Mouse (Mus musculus) embryonic stem cell, embryonic (primary cell): ENCODE measurements around the gene Soat2.

ENCODE experiments used
- CTCF ChIA-PET, 4 experiments: fragments of 300-600 bp in 2 of 4; fragments of 350-600 bp in 2 of 4; sonication (Branson Sonifier 250); formaldehyde crosslinking; loops; one replicate each; lab custom pipeline; 2022; ENCODE audit warnings: inconsistent platforms in 2 of 4; lab: Charles Lee
- POLR2A ChIA-PET, 4 experiments: fragments of 300-600 bp in 2 of 4; fragments of 350-600 bp in 2 of 4; sonication (Branson Sonifier 250); formaldehyde crosslinking; loops; one replicate each; lab custom pipeline; 2022; ENCODE audit warnings: antibody characterized with exemption in 4 of 4, inconsistent platforms in 1 of 4; lab: Charles Lee

Gene Soat2

DNA sequence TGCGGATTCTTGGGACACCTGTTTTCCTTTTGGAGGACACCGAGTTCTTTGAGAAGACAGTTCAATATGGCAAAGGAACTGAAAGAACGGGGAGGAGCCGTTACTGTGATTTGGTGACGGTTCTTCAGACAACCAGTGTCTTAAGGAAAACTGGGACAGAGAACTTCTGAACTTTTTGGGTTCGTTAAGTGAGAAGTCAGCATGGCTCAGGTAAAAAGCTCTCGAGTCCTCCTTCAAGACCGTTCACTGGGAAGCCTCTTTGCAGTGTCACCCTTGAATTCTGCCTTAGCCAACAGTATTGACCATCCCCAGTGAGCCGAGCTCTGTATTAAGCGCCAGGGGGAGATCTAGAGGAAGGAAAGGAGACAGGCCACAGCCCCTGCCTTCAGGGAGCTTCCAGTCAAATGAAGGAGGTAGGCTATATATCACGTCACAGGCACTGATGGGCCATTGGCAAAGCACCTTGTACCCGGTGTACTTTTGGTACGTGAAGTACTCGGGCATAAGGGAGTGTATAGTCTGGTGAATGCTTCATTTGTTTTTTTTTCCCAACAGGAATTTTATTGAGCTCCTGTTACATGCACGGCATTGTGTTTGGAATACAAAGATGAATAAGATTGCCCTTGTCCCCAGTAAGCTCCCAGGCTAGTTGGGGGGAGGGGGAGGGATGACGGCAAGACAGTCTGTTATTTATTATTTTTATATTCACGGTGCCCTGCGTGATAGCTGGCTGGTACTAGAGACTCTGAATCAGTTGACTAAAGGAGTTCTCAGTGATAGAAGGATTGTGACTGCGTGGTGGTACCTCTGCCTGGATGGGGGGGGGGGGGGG lies 54.6 kb downstream of the Soat2 start, which contains the start of gene Csad:
Gene Csad, minus strand, starts transcription at position 51 of the 832 bp plus-strand sequence.
- ChIA-PET CTCF (interaction anchor here (0.5 to 3.5 kb wide), 17 partner anchors 15 to 1109 kb away, joined by 3 to 41 read pairs (median 4); no protein-coding TSS in a partner anchor), POLR2A (interaction anchor here (0.6 to 8.7 kb wide), 49 partner anchors 7 to 466 kb away, joined by 3 to 87 read pairs (median 5); partner anchors contain the start of genes Soat2 (in 2 of the 4), Sp1 (in 2 of the 4), Espl1 (in 1 of the 4) and Gm9918 (in 1 of the 4))

DNA sequence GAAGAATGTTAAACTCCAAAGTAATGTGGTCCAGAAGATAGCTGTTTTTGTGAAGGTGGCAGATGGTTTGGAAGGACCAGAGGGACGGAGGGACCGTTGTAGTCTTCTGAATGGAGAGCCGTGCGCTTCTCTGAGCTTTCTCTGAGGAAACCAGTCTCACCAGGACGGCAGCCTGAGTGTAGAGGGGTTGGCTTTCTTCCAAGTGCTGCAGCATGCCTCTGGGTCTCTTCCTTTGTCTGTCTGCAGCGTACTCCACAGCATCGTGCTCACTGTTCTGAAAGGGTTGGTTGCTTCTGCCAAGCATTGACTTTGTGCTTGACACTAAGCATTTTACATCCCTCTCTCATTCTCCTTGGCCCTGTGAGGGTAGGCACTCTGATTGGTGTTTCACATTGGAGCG lies 55.5 kb downstream of the Soat2 start:
- ChIA-PET POLR2A (interaction anchor here in 2 of 4 experiments (0.8 to 8.7 kb wide), 20 partner anchors 10 to 465 kb away, joined by 3 to 87 read pairs (median 9); partner anchors contain the start of genes Espl1 (in 1 of the 2) and Soat2 (in 1 of the 2)), CTCF (interaction anchor here (0.8 to 3.5 kb wide), 7 partner anchors 18 to 993 kb away, joined by 3 to 41 read pairs (median 9); no protein-coding TSS in a partner anchor)

DNA sequence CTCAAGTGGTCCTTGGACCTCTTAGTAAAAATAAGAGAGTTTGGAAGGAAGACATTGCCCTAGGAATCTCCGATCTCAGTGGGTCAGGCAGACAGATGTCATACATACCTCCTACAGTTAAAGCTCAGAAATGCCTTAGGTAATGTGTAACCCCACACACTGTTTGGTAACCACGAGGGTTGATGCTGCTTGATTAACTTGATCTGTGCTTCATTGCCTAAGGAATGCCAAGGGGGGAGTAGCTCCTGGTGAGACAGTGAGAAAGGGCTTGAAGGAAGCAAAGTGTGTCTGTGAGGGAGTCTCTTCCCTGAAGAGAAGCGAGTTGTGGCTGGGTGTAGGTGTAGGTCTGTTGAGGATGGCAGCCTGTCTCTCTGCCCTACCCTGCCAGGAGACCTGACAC lies 57.0 kb downstream of the Soat2 start:
- ChIA-PET POLR2A (interaction anchor here in 2 of 4 experiments (0.9 to 2.6 kb wide), 7 partner anchors 9 to 127 kb away, joined by 3 to 10 read pairs (median 5); no protein-coding TSS in a partner anchor), CTCF (interaction anchor here in 1 of 4 experiments (0.8 kb wide), 1 partner anchor 55 kb away, joined by 3 read pairs; no protein-coding TSS in a partner anchor)

DNA sequence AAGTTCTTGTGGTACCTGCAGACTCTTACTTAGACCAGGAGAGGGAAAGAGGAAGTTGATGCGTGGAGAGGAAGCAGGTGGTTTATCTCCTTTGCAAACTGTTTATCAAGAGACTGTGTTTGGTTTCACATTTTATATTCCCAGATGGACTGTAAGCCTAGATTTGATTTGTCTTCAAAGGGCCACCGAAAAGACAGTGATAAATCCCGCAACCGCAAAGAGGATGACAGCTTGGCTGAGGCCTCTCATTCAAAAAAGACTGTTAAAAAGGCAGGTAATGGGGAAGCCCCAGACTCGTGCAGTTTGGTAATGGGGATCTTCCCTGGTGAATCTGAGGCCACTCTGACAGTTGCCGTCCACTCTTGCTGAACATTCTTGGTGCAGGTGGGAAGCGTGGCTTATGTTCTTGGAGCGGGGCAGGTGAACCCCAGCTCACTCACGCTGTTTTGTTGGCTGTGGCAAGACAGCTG lies 57.8 kb downstream of the Soat2 start:
- POLR2A ChIA-PET: interaction anchor here in 2 of 4 experiments (0.5 to 2.6 kb wide), 12 partner anchors 8 to 305 kb away, joined by 3 to 10 read pairs (median 3); no protein-coding TSS in a partner anchor
- CTCF ChIA-PET: interaction anchor here in 2 of 4 experiments (0.8 to 1.7 kb wide), 4 partner anchors 16 to 55 kb away, joined by 3 to 9 read pairs (median 4); no protein-coding TSS in a partner anchor

DNA sequence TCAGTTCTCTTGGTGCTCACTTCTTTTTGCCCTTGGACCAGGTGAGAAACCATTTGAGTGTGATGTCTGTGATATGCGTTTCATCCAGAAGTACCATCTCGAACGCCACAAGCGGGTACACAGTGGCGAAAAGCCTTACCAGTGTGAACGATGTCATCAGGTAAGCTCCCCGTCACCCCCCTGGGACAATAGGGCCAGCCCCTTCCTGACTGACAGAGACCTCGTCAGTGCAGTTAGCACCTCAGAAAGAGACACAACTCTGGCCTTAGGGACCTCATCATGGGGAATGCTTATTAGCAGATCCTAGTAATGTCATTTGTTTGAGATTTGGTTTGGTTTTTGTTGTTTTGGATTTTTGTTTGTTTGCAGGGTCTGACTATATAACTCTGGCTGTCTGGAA lies 58.8 kb downstream of the Soat2 start:
- CTCF ChIA-PET: interaction anchor here in 2 of 4 experiments (1.0 to 1.7 kb wide), 3 partner anchors 15 to 38 kb away, joined by 3 to 9 read pairs (median 4); no protein-coding TSS in a partner anchor
- POLR2A ChIA-PET: interaction anchor here in 2 of 4 experiments (0.6 to 4.8 kb wide), 10 partner anchors 16 to 144 kb away, joined by 3 to 23 read pairs (median 4); no protein-coding TSS in a partner anchor

DNA sequence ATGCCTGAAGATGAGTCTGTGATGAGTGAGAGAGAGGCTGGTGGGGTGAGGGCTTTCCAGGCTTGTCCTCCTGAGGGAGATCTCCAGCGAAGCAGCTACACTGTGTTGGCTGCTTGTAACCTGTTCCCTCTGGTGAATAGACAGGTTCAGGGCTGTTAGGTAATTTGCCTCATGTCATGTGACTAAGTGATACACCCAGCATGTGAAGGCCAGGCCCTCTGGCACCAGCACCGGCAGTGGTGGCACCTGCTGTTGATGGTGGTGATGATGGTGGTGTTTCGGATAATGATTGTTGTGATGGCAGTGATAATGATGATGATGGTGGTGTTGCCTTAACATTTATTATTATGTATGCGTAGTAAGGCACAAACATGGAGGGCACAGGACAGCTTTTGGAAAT lies 60.5 kb downstream of the Soat2 start:
- CTCF ChIA-PET: interaction anchor here (0.5 to 4.0 kb wide), 11 partner anchors 13 to 204 kb away, joined by 3 to 17 read pairs (median 5); no protein-coding TSS in a partner anchor
- POLR2A ChIA-PET: interaction anchor here in 3 of 4 experiments (0.7 to 4.8 kb wide), 19 partner anchors 9 to 982 kb away, joined by 3 to 23 read pairs (median 5); partner anchors contain the start of gene Soat2 (in 1 of the 3)

DNA sequence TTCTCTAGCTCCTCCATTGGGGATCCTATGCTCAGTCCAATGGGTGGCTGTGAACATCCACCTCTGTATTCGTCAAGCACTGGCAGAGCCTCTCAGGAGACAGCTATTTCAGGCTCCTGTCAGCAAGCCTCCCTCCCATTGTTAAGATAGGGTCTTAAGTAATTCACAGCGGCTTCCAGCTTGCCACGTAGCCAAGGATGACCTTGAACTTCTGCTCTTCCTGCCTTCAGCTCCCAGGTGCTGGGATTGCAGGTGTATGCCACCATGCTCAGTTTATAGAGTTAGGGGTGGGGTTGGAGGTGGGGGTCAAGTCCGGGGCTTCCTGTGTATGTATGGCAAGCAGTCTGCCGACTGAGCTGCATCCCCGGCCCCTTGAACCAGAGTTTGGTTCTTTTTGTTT lies 61.6 kb downstream of the Soat2 start:
- ChIA-PET POLR2A (interaction anchor here (0.6 to 4.8 kb wide), 49 partner anchors 9 to 1291 kb away, joined by 3 to 28 read pairs (median 4); partner anchors contain the start of genes Zfp740 (in 3 of the 4), Aaas (in 2 of the 4), Eif4b (in 2 of the 4) and Spryd3 (in 2 of the 4)), CTCF (interaction anchor here in 3 of 4 experiments (0.7 to 4.6 kb wide), 15 partner anchors 9 to 1232 kb away, joined by 3 to 27 read pairs (median 3); partner anchors contain the start of gene Zfp740 (in 1 of the 3))
